Mouse (Mus musculus): ENCODE results near the gene Gpc3.

GRCm38 (mm10) chrX:52648910-52649785 is 35.4 kb upstream of the Gpc3 start:
- TF ChIP-seq CTCF (IDR thresholded peaks at IDR 0.05; ENCODE audit: borderline replicate concordance, insufficient read depth, low read depth, low read length), result no peak
- TF ChIP-seq POLR2A (IDR thresholded peaks at IDR 0.05; ENCODE audit: borderline replicate concordance, insufficient read depth, low read length), result no peak

Measured in cerebellum, adult 2 months (tissue).